Mouse (Mus musculus) inflammation-experienced regulatory T-cells, adult 6 months (primary cell): ENCODE results near the gene Ess2. TPM values are rescaled to one million over a fixed set of nuclear protein-coding genes. Genes with fewer than 3 reads are reported as not detected.
"Not testable (repeated sequence)": the region's sequence is repeated elsewhere in the genome, so short reads cannot be mapped to it uniquely, and the experiment has no call there.

Source experiments
- ATAC-seq: one replicate; pipeline ENCODE4 v1.8.0; 2017
- polyA plus RNA-seq, 3 experiments: library from polyadenylated mRNA; unstranded; fragments of 100-300 nt; shearing (Covaris generic); gene quantifications; one replicate each; pipeline ENCODE4 v1.2.1; 2017

Gene Ess2
- polyA plus RNA-seq = 10 to 100 TPM; 29.9 to 45.9 (median 39.7) TPM

DNA sequence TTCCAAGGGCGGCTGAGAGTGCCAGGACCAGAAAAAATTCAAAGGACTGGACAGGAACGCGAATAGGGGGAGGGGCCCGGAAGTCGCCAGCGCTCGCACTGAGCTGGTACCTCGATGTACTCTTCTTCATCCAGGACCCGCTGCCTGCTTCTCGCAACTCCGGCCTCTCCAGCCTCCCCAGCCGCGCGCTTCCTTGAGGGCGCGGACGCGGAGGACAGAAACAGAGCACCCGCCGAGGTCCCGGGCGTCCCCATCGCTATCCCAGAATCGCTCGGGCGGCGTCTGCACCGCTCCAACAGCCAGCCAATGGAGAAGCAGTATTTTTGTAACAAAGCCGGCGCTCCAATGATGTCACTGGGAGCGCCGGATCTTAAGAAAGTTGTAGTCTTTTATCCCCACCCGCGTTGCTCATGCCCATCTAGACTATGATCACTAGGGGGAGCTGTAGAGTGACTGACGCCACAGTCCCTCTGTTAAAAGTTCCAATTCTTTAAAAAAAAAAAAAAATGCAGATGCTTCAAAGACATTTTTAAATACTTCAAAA is at the start of gene Ess2:
Ess2 (minus strand) TSS at position 297 of the 544 bp plus-strand sequence.
- ATAC-seq = peak; percentile 100

DNA sequence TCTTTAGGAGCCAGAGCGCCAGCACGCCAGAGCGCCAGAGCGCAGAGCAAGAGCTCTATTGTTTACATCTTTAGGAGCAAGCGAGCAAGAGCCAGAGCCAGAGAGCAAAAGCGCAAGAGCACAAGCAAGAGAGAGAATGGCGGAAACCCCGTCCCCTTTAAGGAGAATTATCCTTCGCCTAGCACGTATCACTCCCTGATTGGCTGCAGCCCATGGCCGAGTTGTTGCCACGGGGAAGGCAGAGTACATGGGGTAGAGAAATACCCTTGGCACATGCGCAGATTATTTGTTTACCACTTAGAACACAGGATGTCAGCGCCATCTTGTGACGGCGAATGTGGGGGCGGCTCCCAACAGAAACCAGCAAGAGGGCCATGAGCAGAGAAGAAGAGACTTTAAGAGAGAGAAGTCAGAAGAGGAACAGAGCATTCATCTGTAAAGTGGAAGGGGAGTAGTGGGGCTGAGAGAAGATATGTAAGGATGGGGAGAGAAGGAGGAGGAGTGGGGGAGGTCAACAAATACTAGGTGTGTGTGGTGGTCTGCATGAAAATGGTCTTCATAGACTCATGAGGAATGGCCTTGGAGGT is 45.0 kb upstream of the Ess2 start:
- ATAC-seq = not testable (repeated sequence)

DNA sequence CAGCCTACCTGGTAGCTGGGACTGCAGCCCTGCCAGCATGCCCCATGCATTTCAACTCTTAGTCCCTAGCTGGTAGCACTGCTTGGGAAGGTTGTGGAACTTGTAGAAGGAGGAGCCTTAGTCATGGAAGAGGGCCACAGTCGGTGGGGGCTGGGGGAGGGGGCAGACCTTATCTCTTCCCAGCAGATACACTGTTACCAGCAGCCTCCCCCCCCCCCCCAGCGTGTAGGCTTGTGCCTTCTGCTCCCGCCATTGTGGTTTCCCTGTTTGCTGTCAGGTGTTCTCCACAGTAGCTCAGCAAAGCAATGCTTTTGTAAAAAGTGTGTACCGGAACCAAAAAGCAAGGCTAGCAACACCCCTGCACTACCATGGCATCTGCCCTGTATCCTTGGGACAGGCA is 40.5 kb upstream of the Ess2 start:
- no peak for ATAC-seq

DNA sequence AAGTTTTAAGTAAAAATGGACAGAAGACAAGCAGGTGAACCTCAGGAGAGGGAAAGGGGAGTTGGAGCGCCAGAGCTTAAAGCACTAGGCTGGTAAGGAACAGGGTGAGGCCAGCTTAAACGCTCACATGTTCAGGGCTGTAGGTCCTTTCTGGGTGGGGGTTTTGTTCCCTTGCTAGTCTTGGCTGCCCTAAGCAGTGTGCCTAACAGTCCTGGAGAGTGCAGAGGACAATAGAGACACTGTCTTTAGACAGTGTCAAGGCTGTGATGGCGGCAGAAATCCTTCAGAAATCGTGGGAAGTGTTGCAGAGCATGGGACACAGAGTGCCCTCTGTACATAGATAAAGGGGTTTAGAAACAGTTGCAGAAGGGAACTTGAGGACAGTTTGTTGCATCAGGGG is 38.9 kb upstream of the Ess2 start:
- no peak for ATAC-seq

DNA sequence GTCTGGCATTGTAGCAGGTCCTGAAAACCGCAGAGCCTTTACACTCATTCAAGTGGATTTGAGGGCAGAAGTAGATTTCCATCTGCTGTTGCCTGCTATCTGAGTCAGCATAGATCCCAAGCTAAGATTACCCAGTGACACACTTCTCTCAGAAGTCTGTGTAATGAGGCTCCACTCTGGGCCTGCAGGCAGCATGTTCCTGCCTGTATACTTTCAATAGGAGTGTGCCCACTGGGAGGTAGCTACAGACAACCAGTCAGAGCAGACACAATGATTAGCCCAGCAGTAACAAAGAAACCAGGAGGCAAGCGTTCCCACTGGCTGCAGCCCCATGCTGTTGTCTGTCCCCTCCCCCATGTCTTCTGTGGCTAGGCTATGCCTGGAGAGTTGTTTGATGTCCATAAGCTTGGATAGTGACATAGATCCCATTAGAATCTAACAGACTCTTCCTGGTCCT is 38.3 kb upstream of the Ess2 start:
- ATAC-seq = no peak

DNA sequence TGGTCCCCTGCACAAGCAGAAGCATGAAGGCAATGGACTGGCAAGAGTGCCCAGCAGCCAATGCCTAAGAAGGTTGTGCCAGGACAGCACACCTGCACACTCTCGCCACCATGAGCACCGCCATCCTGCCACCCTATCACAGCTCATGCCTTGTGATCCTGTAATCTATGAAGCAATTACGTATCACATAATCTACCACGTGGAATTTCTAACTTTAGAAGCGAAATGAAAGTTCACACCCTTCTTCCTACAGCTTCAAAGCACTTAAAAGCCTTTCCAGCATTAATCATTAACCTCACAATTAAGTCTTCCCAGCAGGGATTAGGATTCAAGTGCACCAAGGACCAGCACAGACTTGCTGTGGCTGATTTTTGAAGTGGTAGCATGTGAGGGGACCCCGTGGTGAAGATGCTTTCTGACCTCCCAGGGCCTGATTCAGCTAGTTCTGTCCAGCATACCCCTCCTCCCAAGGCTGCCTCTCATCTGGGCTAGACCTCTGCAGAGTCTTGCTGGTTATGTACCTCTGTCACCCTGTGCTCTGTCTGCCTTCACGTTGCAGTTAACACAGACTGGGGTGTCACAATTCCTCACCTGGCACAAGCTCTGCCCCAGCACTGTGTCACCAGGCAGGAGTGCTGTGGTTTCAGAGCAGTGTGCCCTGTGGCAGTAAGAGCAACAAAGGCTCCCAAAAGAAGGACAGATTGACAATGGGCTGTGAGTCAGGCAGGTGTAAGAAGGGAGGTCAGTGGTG is 34.1 kb upstream of the Ess2 start:
- ATAC-seq = no peak

DNA sequence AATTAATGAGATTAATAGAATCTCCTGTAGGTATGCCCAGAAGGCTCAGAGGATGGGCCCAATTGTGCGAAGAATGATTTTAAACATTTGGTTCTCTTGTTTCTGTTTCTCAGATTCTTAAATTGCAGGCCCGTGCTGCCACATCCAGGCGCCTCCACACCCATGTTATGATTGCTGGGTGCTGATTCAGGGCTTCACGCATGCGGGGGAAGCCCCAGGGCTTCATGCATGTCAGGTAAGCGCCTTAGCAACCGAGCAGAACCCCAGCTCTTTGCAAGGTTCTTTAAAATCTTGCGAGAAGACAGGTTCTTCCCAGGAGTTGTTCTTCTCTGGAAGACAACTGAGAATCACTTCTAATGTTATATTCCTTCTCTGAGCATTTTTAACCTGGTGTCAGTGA is 32.3 kb upstream of the Ess2 start:
- ATAC-seq = no peak

DNA sequence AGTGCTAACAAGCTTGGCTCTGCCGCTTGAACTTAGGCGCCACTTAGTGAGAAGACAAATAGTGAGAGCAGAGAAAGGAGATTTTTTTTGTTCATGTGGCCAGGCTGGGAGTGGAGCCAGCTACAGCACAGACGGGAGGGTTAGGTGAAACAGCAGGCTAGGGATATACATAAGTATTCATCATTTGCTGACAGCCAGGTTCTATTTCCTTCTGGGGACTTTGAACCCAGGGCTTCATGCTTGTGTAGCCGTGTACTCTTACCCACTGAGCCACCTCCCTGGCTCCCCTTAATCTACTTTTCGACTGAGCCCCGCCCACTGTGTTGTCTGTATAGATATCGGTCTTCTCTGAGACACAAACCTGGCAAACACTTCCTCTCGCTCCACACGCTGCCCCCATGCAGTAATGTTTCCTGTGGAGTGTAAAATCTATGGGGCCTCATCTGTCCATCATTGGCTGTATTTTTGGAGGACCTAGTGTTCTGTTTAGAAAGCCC is 28.2 kb upstream of the Ess2 start:
- no peak for ATAC-seq

DNA sequence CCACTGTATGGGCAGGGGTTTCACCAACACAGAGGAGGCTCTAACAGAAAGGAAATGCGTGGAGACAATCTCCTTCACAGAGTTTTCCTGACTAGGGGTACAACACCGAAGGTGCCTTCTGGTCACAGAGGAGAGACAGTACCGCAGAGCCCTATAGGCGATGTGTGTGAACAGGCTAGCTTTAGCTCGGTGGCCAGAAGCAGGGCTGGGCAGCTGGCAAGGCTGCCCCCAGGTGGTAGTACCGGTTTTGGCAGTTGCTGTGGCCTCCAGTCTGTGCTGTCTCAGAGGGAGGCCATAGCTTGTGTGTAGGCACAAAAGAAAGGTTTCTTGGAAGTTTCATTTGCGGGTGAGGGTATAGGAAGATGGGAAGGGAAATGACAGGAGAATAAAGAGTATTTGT is 27.7 kb upstream of the Ess2 start:
- peak; percentile 91 for ATAC-seq

DNA sequence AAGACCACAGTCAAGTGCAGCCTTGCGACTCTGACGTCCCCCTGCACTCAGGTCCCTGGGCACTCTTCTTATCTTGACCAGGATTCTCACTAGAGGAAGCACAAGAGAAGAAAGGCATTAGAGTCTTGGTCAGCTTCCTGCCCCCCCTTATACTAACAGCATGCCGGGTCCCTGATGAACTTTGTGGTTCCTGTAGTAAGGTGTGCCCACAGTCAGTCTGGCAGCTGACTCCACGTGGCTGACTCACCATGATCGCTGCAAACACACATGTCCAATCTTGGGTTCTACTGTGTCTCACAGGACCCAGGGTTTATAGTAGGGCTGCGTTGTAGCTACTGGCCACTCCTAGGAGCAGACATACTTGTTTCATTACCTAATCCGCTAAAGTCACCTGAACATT is 27.0 kb upstream of the Ess2 start:
- no peak for ATAC-seq

DNA sequence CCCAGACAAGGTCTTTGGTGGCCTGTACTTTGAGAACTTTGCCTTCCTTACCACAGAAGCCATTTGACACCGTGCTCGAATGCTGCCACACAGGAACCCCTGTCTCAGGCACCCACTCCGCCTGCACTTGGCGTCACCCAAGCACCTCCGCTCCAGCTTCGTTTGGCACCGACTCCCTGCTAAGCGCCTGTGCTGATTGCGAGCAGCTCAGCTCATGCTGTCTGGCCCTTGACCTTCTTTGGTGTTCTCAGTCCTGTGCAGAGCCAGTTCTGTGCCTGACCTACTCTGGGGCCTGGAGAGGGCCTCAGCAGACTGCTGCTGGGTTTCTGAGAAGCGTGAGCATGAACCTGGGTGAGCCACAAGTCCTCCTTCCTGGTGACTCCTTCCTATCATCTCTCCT is 25.6 kb upstream of the Ess2 start:
- no peak for ATAC-seq

DNA sequence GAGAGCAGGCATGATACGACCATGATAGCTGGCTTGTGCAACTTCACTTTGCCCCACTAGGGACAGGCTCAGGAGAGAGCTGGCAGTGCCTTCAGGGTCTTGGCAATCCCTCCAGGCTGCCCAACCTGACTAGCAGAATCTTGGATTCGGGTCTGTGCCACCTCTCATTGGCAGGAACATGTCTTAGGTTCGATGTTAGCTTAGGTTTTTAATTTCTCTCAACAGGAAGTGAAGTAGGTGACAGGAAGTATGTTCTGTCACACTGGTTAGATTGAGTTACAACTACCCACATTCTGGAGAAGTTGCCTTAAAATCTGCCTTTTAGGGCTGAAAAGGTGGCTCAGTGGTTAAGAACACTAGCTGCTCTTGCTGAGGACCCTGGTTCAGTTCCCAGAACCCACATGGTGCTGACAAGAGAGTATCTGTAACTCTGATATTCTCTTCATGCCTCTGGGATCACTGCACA is 23.3 kb upstream of the Ess2 start:
- peak; percentile 38 for ATAC-seq

DNA sequence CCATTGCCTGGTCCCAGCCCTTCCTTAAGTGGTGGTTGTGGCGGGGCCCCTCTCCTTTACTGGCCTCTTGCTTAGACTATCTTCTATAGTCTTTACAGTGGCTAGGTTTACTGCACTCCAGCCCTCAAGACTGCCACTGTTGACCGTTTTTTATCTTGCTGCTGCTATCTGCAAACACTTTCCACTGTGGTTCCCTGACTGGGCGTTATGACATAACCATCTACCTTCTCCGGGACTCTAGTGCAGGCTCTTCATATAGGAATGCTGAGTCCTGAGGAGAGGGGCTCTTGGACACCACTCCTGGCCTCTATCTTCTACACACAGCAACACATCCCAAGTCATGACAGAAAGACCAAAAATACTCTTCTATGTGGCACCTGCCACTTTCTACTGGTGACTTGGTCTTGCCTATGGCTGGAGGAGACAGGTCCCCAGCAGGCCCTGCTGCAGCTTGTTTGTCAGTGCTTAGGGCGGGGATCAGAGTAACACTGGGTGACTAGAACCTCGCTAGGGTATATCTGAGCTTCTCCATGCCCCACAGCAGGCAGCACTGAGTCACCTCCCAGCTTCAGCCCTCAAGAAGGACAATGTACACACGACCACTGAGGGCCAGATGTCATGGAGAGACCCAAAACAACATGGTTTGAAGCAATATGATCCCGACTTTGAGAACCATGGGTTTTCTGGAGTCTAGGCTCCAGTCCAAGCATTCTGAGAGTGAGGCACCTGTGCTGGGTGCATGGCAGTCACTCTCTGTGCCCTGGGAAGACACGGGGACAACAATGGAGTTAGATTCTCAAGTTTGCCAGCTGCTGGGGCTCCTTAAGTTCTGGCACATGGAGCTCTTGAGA is 22.7 kb upstream of the Ess2 start:
- no peak for ATAC-seq

DNA sequence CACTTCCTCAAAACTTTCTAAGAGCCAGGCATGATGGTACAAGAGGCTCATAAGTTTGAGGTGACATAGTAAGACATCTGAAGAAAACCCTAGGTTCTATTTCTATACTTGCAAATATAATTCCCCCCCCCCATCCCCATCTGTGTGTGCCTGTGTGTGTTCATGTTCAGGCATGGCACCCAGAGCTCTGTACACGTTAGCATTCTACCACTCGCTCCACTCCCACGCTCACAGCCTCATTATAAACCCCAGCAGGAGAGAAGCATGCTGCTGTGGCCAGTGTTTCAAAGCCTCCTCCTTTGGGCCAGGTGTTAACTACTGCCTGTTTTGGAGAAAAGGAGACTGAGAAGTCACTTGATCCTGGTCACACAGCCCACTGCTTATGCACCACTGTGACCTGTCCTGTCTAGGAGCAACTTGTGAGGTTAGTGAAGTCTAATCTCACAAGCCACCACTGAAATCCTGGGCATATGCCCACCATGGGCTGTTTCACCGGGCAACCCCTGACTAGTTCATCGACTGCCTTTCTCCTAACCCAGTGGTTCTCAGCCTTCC is 20.8 kb upstream of the Ess2 start:
- ATAC-seq = no peak

DNA sequence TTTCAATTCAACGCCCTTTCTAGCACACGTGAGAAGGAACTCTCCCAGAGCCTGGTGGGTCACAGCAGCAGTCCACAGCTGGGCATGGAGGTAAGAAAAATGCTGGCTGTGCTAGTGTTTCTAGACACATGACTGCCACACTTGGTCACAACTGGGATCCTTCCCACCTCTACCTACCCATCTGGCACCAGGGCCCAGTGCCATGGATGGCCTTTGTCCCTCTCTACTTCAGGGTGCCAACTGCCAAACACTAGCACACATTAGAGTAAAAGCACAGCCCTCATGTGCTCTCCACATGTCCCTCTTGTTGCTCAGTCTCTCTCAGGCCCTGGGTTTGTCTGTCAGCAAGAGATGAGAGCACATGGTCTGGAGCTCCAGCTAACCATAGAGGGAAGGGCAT is 18.5 kb upstream of the Ess2 start:
- no peak for ATAC-seq

DNA sequence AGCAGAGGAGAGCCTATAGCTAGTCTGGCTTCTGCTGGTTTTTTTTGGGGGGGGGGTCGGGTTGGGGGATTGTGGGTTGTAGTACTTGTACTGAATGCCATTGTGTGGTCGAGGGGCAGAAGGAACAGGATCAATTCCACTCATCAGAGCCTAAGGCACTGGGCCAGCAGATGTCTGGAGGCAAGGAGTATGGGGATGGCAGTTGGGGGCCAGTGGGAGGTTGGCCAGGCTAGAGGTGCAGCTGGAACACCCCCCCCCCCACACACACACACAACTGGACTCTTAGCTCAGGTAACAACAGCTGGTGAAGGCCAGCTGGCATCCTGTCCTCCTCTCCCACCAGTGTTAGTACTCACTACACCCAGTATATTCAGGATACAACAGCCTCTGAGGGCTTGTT is 18.1 kb upstream of the Ess2 start:
- no peak for ATAC-seq

DNA sequence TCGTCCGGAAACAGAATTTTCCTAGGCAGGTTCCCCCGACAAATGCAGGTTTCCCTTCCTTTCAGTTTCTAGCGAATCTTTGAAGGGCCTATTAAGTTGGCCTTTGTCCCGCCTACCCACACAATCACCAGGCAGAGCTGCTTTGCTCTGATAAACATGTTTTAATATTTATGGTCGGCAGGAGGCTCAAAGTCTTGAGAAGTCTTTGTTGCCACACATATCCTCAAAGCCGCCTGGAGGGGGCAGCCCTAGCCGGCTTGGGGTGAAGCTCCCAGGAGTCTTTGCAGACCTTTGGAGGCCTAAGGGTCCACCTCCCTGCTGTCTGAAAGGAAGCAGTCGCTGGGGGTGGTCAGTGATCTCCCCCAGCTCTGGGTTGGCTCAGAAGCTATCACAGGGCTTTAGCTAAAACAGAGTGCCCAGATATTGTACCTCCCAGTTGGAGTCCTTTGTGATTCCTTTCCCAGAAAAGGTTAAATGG is 17.5 kb upstream of the Ess2 start:
- peak; percentile 90 for ATAC-seq

DNA sequence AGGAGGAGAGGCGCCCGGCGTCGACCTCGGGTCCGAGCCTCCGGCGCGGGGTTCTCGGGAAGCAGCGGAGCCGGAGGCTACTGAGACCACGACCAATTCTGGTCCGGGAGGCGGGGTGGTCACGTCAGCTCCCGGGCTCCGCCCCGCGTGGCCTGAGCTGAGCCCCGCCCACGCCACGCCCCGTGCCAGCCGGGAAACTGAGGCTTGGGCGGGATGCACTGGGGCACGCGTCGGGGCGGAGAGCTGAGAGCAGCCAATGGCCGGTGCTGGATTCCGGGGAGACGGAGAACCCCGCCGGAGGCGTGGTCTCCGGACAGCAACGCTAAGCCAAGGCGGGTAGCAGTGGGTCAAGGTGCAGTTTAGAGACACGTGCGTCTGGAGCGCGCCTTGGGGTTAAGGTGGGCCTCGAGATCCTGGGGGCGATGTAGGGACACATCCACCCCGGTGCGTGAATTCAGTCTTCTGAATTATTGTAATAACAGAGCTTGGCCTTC is 17.0 kb upstream of the Ess2 start, which contains the start of gene Slc25a1:
Slc25a1 (minus strand) TSS at position 133 of the 494 bp plus-strand sequence.
- peak; percentile 18 for ATAC-seq

DNA sequence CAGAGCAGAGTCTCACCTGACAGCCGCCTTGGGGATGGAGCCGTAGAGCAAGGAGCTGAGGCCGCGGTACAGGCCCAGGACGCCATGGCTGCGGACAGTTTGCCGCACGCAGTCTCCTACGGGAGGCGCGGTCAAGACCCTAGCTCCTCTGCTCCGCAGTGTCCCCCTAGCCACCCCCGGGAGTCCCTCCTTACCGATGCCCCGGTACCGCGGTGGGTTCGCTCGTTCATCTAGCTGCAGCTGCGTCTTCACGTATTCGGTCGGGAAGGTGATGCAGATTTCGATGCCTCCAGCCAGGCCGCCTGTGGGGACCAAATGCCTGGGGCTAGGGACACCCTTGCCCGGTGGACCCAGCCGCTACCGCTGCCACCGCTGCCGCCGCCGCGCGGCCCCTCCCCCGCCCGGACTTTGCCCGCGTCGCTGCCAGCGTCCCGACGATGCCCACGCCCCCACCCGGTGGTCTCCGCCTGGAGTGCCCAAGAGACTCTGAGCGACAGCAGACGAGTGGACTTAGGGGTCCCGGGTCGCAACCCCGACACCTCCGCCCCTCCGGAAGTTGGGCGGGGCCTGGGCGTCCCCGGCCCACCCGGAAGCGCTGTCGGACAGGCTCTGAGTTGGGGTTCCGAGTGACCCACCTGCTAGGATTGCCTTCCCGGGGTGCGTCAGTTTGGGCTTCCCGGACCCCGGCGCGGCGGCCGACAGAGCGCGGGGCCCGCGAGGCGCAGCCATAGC is 16.4 kb upstream of the Ess2 start:
- peak; percentile 30 for ATAC-seq

DNA sequence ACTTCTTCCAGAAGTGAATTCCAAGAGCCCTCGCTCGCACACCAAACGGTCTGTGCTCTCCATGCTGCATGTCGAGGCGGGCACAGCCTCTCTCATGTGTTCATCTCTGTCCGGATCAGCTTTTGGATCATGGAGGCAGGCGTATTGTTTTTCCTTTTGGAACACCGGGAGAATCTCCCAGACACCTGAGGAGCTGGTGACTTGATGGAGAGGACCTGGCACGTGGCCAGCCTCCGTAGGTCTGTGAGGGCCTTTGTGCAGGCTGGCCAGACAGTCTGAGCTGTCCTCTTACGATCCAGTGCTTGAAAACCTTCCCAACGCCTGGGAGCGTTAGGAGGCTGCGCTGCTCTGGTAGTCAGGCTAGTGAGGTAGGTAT is 11.0 kb upstream of the Ess2 start:
- ATAC-seq = no peak
